8 mouse cellular contexts compared by ENCODE assay signal in the genomic region with DNA sequence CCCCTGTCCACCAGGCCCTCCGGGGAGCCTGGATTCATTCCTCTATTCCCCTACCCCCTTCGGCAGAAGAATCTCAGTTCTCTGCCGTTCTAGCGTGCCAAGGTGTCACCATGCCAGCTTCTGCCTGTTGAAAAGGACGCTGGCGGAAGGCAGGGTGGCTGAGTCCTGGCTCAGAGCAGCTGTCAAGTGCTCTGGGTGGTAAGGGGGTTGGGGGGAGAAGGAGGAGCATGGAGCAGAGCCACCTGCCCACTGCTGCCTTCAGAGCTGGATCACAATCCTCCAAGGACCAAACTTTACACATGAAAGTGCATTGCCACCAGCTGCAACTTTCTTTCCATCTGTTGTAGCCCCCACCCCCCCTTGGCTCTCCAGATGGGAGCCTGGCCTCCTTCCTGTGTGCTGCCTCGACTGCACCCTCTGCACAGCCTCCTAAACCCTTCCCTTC. TPM values are rescaled to one million over a fixed set of nuclear protein-coding genes. Genes with fewer than 3 reads are reported as not detected.
DNase-seq lines count a peak whose midpoint lies in the region; ATAC-seq and TF ChIP-seq lines count a peak whose summit lies in the region.

No protein-coding gene starts in this region.

- peak overlapping the region; percentile 68; the same call in 1 of the 2 replicates for H3K27ac ChIP-seq in stomach, embryonic 16.5 days (ENCODE audit: low read length)

- H3K9ac ChIP-seq in stomach, embryonic 16.5 days (ENCODE audit: low read length), result no peak overlapping the region

- H3K9me3 ChIP-seq in stomach, embryonic 16.5 days (replicated peaks; ENCODE audit: control insufficient read depth, low read length), result no peaks in the 10 kb centered on the region

- WGBS in stomach, embryonic 16.5 days, result 58% methylated on average over 7 of the region's 7 CpGs
- 50% methylated on average over 7 of the region's 7 CpGs for WGBS in lung, adult 2 months

- no peak overlapping the region for H3K4me3 ChIP-seq in stomach, embryonic 16.5 days (replicated peaks; ENCODE audit: low read length)
- H3K4me3 ChIP-seq in lung, adult 2 months (replicated peaks; ENCODE audit: extremely low read depth, low read depth, low read length), result no peak overlapping the region

- no peak overlapping the region for H3K4me2 ChIP-seq in stomach, embryonic 16.5 days (ENCODE audit: low read depth, low read length)

- 0 out of 2 replicates have a peak, but pooled peaks cover 2% of the 10 kb centered on the region for H3K36me3 ChIP-seq in stomach, embryonic 16.5 days (ENCODE audit: control insufficient read depth, insufficient read depth, low read length)

- TF ChIP-seq POLR2A in lung, adult 2 months (IDR thresholded peaks at IDR 0.05; ENCODE audit: borderline replicate concordance, extremely low read depth, low read depth, low read length), result no peak

- H3K4me1 ChIP-seq in stomach, embryonic 16.5 days (ENCODE audit: control insufficient read depth, insufficient read depth, low read length), result peaks cover 3% of the 10 kb centered on the region; the same call in 1 of the 2 replicates
- no peaks in the 10 kb centered on the region for H3K4me1 ChIP-seq in lung, adult 2 months (ENCODE audit: control insufficient read depth, insufficient read depth, low read length)

- TF ChIP-seq CTCF in lung, adult 2 months (IDR thresholded peaks at IDR 0.05; ENCODE audit: insufficient read depth, low read length), result no peak

- peak; percentile 54; the same call in 1 of the 2 replicates for ATAC-seq in cerebellum, adult (ENCODE audit: insufficient number of reproducible peaks, low FRiP score, low TSS enrichment)
- ATAC-seq in stomach, embryonic 16.5 days (ENCODE audit: insufficient read depth, low FRiP score), result no peak
- ATAC-seq in erythroblast, adult 5-6 weeks (replicated peaks; ENCODE audit: low FRiP score, poor library complexity, severe bottlenecking), result no peak

- no peaks in the 10 kb centered on the region for H3K27me3 ChIP-seq in stomach, embryonic 16.5 days (ENCODE audit: control insufficient read depth, insufficient read depth, low read length)

- peak; percentile 55 for DNase-seq in Muller cell, postnatal 12 days (ENCODE audit: inconsistent ontology term)
- peak; percentile 40 to 60 for DNase-seq in gastrocnemius, adult 8-10 months (ENCODE audit: low spot score in 2 of 2)
- DNase-seq in left cerebral cortex, postnatal 14 days (ENCODE audit: low spot score in 2 of 2), result peak; percentile 63 to 76
- DNase-seq in lung, adult 2 months, result no peak
- DNase-seq in kidney, postnatal 14 days, result no peak

- intact Hi-C loops in left cerebral cortex, postnatal 14 days (cut with DNase I), result no loop called here

RNA-seq across cellular contexts. Expression of a gene that starts 7.8 kb away (rescaled TPM):
- 10 to 100 TPM; 49.1 to 55.1 (median 51.9) TPM for total RNA-seq in gastrocnemius, adult 8-10 months (2022)
- 10 to 100 TPM; 72.8 to 78.9 TPM for total RNA-seq in left cerebral cortex, postnatal 14 days (2021)
- 91.7 and 98.9 TPM in 2 replicates for polyA plus RNA-seq in stomach, embryonic 16.5 days (2015; fragmentation: Nextera tagmentation; extraction: Ambion mirVana)
- total RNA-seq in erythroblast, adult 5-6 weeks (2015; ENCODE audit: low replicate concordance), result 20.8 and 23.0 TPM in 2 replicates
- 31.4 and 40.6 TPM in 2 replicates for total RNA-seq in erythroblast, adult 5-6 weeks (2017; ENCODE audit: low replicate concordance)
- polyA plus RNA-seq in lung, adult 2 months (2012; rRNA removed), result 60.6 and 80.9 TPM in 2 replicates

RNA-seq across cellular contexts. Expression of a gene that starts 21.6 kb away (rescaled TPM):
- total RNA-seq in gastrocnemius, adult 8-10 months (2022), result 100 to 1,000 TPM; 183 to 223 (median 204) TPM
- 100 to 1,000 TPM; 156 to 160 TPM for total RNA-seq in left cerebral cortex, postnatal 14 days (2021)
- polyA plus RNA-seq in stomach, embryonic 16.5 days (2015; fragmentation: Nextera tagmentation; extraction: Ambion mirVana), result 155 and 171 TPM in 2 replicates
- 38.9 and 51.9 TPM in 2 replicates for total RNA-seq in erythroblast, adult 5-6 weeks (2015; ENCODE audit: low replicate concordance)
- total RNA-seq in erythroblast, adult 5-6 weeks (2017; ENCODE audit: low replicate concordance), result 43.5 and 60.1 TPM in 2 replicates
- 70.1 and 125 TPM in 2 replicates for polyA plus RNA-seq in lung, adult 2 months (2012; rRNA removed)

RNA-seq across cellular contexts. Expression of a gene that starts 55.4 kb away (rescaled TPM):
- 1 to 10 TPM; 1.4 to 2.6 (median 2.5) TPM for total RNA-seq in gastrocnemius, adult 8-10 months (2022)
- 1 to 10 TPM; 2.1 to 4.0 TPM for total RNA-seq in left cerebral cortex, postnatal 14 days (2021)
- 11.6 and 13.9 TPM in 2 replicates for polyA plus RNA-seq in stomach, embryonic 16.5 days (2015; fragmentation: Nextera tagmentation; extraction: Ambion mirVana)
- total RNA-seq in erythroblast, adult 5-6 weeks (2015; ENCODE audit: low replicate concordance), result 321 and 423 TPM in 2 replicates
- 386 and 450 TPM in 2 replicates for total RNA-seq in erythroblast, adult 5-6 weeks (2017; ENCODE audit: low replicate concordance)
- polyA plus RNA-seq in lung, adult 2 months (2012; rRNA removed), result 55.8 and 59.8 TPM in 2 replicates

Comparison
In these comparisons a context has a peak if more than half of its experiments do, and no peak if none do; other contexts are left out.
1. DNase-seq: peak in Muller cell, postnatal 12 days (single experiment), gastrocnemius, adult 8-10 months (2 of 2) and left cerebral cortex, postnatal 14 days (2 of 2); none in lung, adult 2 months (single experiment) and kidney, postnatal 14 days (single experiment).
2. RNA of a gene that starts 55.4 kb away (total RNA-seq): 321 to 450 TPM in erythroblast, adult 5-6 weeks; 2.1 to 4.0 TPM in left cerebral cortex, postnatal 14 days and 1.4 to 2.6 TPM in gastrocnemius, adult 8-10 months; every median in the first group is over 10 times any median in the second.